Mouse (Mus musculus): ENCODE measurements around the gene Arsb. TPM values are rescaled to one million over a fixed set of nuclear protein-coding genes. Genes with fewer than 3 reads are reported as not detected.
"Not testable (repeated sequence)": the region's sequence is repeated elsewhere in the genome, so short reads cannot be mapped to it uniquely, and the experiment has no call there.

Gene Arsb
- polyA plus RNA-seq, 1 experiment from 2014 or later: 7.6 TPM

DNA sequence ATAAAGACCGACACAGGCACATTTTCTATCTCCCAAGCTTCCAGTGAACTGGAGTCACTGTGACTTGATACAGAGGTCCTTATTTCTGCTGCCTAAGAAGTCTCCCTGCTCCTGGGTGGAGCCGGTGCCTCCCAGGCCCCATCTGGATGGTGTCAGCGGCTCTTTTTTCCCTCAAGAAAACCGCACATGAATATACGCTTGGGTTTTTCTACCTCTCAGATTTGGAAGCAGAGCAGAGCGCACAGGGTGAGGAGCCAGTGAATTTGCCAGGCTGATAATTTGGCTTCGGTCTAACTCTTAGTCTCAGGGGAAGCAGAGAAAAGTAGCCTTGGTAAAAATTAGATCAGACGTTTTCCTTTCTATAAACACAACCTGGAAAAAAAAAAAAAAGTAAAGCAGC lies 186.5 kb downstream of the Arsb start:
- WGBS: 90% methylated on average over 8 of the region's 8 CpGs
- Histone ChIP-seq H3K27ac (no peak overlapping the region), H3K4me3 (no peak overlapping the region), H3K27me3 (replicated peaks) (no peaks in the 10 kb centered on the region), H3K4me1 (no peaks in the 10 kb centered on the region), H3K9ac (no peak overlapping the region), H3K4me2 (replicated peaks) (no peak overlapping the region), H3K9me3 (no peaks in the 10 kb centered on the region), H3K36me3 (no peaks in the 10 kb centered on the region)
- ATAC-seq (ENCODE audit: low FRiP score, low read depth): no peak

GRCm38 (mm10) chr13:93966271-93966670 lies 194.8 kb downstream of the Arsb start:
- H3K27me3 ChIP-seq (replicated peaks): 0 out of 2 replicates have a peak, but pooled peaks cover 7% of the 10 kb centered on the region

GRCm38 (mm10) chr13:93967138-93967537 lies 195.7 kb downstream of the Arsb start:
- no peaks in the 10 kb centered on the region for H3K9me3 ChIP-seq
- no peak overlapping the region for H3K9ac ChIP-seq
- ATAC-seq (ENCODE audit: low FRiP score, low read depth): no peak
- 0 out of 2 replicates have a peak, but pooled peaks cover 7% of the 10 kb centered on the region for H3K27me3 ChIP-seq (replicated peaks)
- WGBS: 42% methylated on average over 9 of the region's 9 CpGs
- no peaks in the 10 kb centered on the region for H3K36me3 ChIP-seq
- no peak overlapping the region for H3K27ac ChIP-seq
- H3K4me1 ChIP-seq: no peaks in the 10 kb centered on the region
- no peak overlapping the region for H3K4me3 ChIP-seq
- H3K4me2 ChIP-seq (replicated peaks): no peak overlapping the region

More at GRCm38 (mm10) chr13:93966271-93966670, 194.8 kb downstream of the Arsb start:
- H3K36me3 ChIP-seq: no peaks in the 10 kb centered on the region
- no peak for ATAC-seq (ENCODE audit: low FRiP score, low read depth)
- no peak overlapping the region for H3K9ac ChIP-seq
- no peak overlapping the region for H3K4me3 ChIP-seq
- H3K4me1 ChIP-seq: no peaks in the 10 kb centered on the region
- no peaks in the 10 kb centered on the region for H3K9me3 ChIP-seq
- H3K4me2 ChIP-seq (replicated peaks): no peak overlapping the region
- H3K27ac ChIP-seq: no peak overlapping the region

- Histone ChIP-seq H3K4me3 (no peak overlapping the region), H3K27me3 (replicated peaks) (0 out of 2 replicates have a peak, but pooled peaks cover 1% of the 10 kb centered on the region), H3K4me1 (no peaks in the 10 kb centered on the region), H3K4me2 (replicated peaks) (no peak overlapping the region), H3K36me3 (no peaks in the 10 kb centered on the region), H3K9me3 (no peaks in the 10 kb centered on the region), H3K27ac (no peak overlapping the region), H3K9ac (no peak overlapping the region)
- 94% methylated on average over 5 of the region's 5 CpGs for WGBS
- no peak for ATAC-seq (ENCODE audit: low FRiP score, low read depth)
Measured at GRCm38 (mm10) chr13:93970115-93970514, 198.7 kb downstream of the Arsb start.

- 86% methylated on average over 3 of the region's 3 CpGs for WGBS
- H3K4me1 ChIP-seq: no peaks in the 10 kb centered on the region
- no peak for ATAC-seq (ENCODE audit: low FRiP score, low read depth)
- no peaks in the 10 kb centered on the region for H3K27me3 ChIP-seq (replicated peaks)
- H3K4me3 ChIP-seq: no peak overlapping the region
- no peak overlapping the region for H3K27ac ChIP-seq
- H3K9me3 ChIP-seq: no peaks in the 10 kb centered on the region
- no peaks in the 10 kb centered on the region for H3K36me3 ChIP-seq
- H3K9ac ChIP-seq: no peak overlapping the region
- H3K4me2 ChIP-seq (replicated peaks): no peak overlapping the region
Measured at GRCm38 (mm10) chr13:93972423-93972822, 201.0 kb downstream of the Arsb start.

DNA sequence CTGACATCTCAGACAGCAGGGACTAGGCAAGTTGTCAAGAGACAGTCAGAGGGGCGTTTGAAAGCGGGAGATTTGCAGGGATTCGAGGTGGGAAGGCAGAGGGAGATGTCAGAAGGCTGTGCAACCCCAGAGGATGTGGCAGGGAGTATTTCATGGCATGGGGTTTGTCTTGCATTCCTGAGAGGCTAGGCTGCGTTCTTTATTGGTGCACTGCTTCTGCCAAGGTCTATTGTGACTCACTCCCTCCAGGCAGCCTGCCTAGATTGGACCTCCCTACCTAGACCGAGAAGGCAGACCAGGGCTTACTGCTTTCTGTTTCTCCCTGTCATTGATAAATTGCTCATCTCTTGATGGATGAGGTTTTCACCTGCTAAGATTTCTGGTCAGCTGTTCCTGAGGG lies 204.2 kb downstream of the Arsb start:
- Histone ChIP-seq H3K4me2 (replicated peaks) (no peak overlapping the region), H3K27ac (no peak overlapping the region), H3K9ac (no peak overlapping the region), H3K9me3 (no peaks in the 10 kb centered on the region), H3K4me1 (no peaks in the 10 kb centered on the region), H3K27me3 (replicated peaks) (no peaks in the 10 kb centered on the region), H3K36me3 (no peaks in the 10 kb centered on the region), H3K4me3 (no peak overlapping the region)
- 75% methylated on average over 5 of the region's 5 CpGs for WGBS
- ATAC-seq (ENCODE audit: low FRiP score, low read depth): no peak

DNA sequence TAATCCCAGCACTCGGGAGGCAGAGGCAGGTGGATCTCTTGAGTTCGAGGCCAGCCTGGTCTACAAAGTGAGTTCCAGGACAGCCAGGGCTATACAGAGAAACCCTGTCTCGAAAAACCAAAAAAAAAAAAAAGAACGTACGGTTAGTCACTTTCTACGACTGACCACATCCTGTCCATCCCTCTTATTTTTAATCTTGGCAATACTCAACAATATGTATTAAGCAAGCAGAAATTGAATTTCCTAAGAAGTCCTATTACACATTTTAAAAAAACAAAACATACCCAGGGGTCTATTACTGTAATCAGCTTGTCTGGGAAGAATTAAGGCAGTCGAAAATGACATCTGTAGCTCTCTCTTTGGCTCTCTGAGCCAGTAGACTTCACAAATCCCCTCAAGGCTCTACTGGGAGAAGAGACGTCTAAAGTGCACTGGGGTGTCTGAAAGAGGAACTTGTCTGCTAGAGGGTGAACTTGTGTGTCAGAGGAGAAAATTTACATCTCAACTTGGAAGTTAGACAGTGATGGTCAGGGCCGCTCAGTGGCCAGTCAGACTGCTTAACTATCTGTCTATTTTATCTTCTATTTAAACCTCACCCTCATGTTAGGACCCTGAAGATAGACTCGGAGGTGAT lies 205.6 kb downstream of the Arsb start:
- WGBS: 84% methylated on average over 10 of the region's 10 CpGs
- H3K27me3 ChIP-seq (replicated peaks): no peaks in the 10 kb centered on the region
- H3K27ac ChIP-seq: no peak overlapping the region
- no peaks in the 10 kb centered on the region for H3K36me3 ChIP-seq
- H3K4me2 ChIP-seq (replicated peaks): no peak overlapping the region
- no peaks in the 10 kb centered on the region for H3K4me1 ChIP-seq
- no peaks in the 10 kb centered on the region for H3K9me3 ChIP-seq
- no peak overlapping the region for H3K4me3 ChIP-seq
- H3K9ac ChIP-seq: no peak overlapping the region
- ATAC-seq (ENCODE audit: low FRiP score, low read depth): no peak

GRCm38 (mm10) chr13:93978703-93979495 lies 207.5 kb downstream of the Arsb start:
- ATAC-seq (ENCODE audit: low FRiP score, low read depth): no peak
- no peak overlapping the region for H3K4me3 ChIP-seq
- no peaks in the 10 kb centered on the region for H3K36me3 ChIP-seq
- WGBS: 74% methylated on average over 12 of the region's 12 CpGs
- H3K27ac ChIP-seq: no peak overlapping the region
- H3K4me1 ChIP-seq: no peaks in the 10 kb centered on the region
- no peak overlapping the region for H3K4me2 ChIP-seq (replicated peaks)
- no peak overlapping the region for H3K9ac ChIP-seq
- H3K27me3 ChIP-seq (replicated peaks): no peaks in the 10 kb centered on the region
- H3K9me3 ChIP-seq: no peaks in the 10 kb centered on the region

GRCm38 (mm10) chr13:93979754-93980153 lies 208.3 kb downstream of the Arsb start:
- Histone ChIP-seq H3K4me1 (no peaks in the 10 kb centered on the region), H3K27me3 (replicated peaks) (no peaks in the 10 kb centered on the region), H3K9ac (no peak overlapping the region), H3K36me3 (no peaks in the 10 kb centered on the region), H3K9me3 (no peaks in the 10 kb centered on the region), H3K4me3 (no peak overlapping the region), H3K27ac (no peak overlapping the region), H3K4me2 (replicated peaks) (no peak overlapping the region)
- 70% methylated on average over 1 of the region's 1 CpGs for WGBS
- no peak for ATAC-seq (ENCODE audit: low FRiP score, low read depth)

- no peak overlapping the region for H3K4me2 ChIP-seq (replicated peaks)
- no peaks in the 10 kb centered on the region for H3K36me3 ChIP-seq
- no peak overlapping the region for H3K27ac ChIP-seq
- peaks cover 7% of the 10 kb centered on the region; the same call in 1 of the 2 replicates for H3K4me1 ChIP-seq
- H3K4me3 ChIP-seq: no peak overlapping the region
- WGBS: 69% methylated on average over 2 of the region's 2 CpGs
- no peak overlapping the region for H3K9ac ChIP-seq
- H3K9me3 ChIP-seq: no peaks in the 10 kb centered on the region
- H3K27me3 ChIP-seq (replicated peaks): no peaks in the 10 kb centered on the region
- ATAC-seq (ENCODE audit: low FRiP score, low read depth): no peak
Measured at GRCm38 (mm10) chr13:93984521-93984920, 213.1 kb downstream of the Arsb start.

DNA sequence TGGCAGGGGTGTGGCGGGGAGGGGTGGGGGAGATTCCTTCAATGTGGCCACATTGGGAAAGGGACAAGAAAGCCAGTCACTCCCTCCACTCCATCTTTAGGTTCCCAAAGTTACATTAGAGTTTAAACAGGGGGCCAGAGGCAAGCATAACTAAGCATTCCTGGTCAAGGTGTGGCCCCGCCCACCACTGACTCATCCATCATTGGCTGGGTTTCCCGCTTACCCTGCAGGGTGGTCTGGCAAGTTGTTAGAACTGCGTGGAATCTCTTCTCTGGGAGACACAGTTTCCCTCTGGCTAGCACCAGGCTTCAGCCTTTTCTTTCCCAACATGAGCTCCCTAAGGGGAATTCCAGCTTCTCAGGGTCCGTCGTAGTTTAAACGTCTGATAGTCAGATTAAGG lies 213.8 kb downstream of the Arsb start:
- ATAC-seq (ENCODE audit: low FRiP score, low read depth): no peak
- Histone ChIP-seq H3K27me3 (replicated peaks) (no peaks in the 10 kb centered on the region), H3K9me3 (no peaks in the 10 kb centered on the region), H3K36me3 (no peaks in the 10 kb centered on the region), H3K4me2 (replicated peaks) (no peak overlapping the region), H3K27ac (no peak overlapping the region), H3K9ac (no peak overlapping the region), H3K4me1 (peaks cover 10% of the 10 kb centered on the region; the same call in 1 of the 2 replicates), H3K4me3 (no peak overlapping the region)
- WGBS: 84% methylated on average over 7 of the region's 7 CpGs

DNA sequence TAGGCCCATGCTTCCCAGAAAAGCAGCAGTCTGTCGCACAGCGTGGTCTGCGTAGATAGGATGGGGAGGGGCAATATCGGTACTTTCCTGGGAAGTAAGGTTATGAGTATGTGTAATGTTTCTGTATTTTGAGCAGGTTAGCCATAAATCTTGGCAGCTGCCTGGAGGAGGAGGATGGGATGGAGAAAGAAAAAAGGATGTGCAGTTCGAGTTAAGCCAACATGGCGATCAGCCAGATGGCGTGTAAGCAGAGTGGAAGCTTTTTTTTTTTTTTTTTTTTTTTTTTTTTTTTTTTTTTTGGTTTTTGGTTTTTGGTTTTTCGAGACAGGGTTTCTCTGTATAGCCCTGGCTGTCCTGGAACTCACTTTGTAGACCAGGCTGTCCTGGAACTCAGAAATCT lies 214.3 kb downstream of the Arsb start:
- H3K27ac ChIP-seq; H3K4me2 ChIP-seq (replicated peaks); H3K4me1 ChIP-seq; H3K4me3 ChIP-seq; H3K9ac ChIP-seq; H3K9me3 ChIP-seq; H3K27me3 ChIP-seq (replicated peaks); ATAC-seq (ENCODE audit: low FRiP score, low read depth); H3K36me3 ChIP-seq: not testable (repeated sequence)
- 98% methylated on average over 8 of the region's 8 CpGs for WGBS

DNA sequence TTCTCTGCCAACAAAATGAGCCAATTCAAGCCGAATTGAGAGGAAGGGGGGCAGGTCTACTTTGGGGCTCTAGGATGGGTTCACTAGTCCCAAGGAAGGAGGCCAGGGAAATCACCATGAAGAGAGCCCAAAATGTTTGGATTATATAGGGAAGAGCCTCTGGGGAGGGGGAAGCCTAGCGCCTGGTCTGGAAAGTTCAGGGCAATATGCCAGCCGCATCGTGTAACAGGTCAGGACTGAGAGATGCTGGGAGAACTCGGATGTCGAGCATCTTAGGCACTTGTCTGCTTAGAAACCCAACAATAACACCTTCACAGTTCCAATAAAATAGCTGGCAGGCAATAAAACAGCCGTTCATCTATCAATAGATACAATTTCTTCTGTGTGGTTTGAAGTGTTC lies 216.2 kb downstream of the Arsb start:
- Histone ChIP-seq H3K9ac (no peak overlapping the region), H3K9me3 (no peaks in the 10 kb centered on the region), H3K27ac (no peak overlapping the region), H3K4me2 (replicated peaks) (no peak overlapping the region), H3K27me3 (replicated peaks) (no peaks in the 10 kb centered on the region), H3K4me3 (no peak overlapping the region), H3K36me3 (no peaks in the 10 kb centered on the region), H3K4me1 (peaks cover 10% of the 10 kb centered on the region; the same call in 1 of the 2 replicates)
- no peak for ATAC-seq (ENCODE audit: low FRiP score, low read depth)
- WGBS: 73% methylated on average over 7 of the region's 7 CpGs

All from neural tube, embryonic 12.5 days (tissue).